Mouse (Mus musculus) G1E (cell line): ENCODE results near the gene Plekhd1.

Experiments used
- CTCF ChIP-seq: IDR thresholded peaks from 2 replicates; pipeline ENCODE4 v1.5.1; 2012; ENCODE audit warnings: low read depth, low read length, inconsistent platforms, mixed read lengths
- GATA1 ChIP-seq: IDR thresholded peaks from 2 replicates; pipeline ENCODE4 v1.6.1; 2012; ENCODE audit warnings: borderline replicate concordance, low read length, inconsistent platforms, mixed read lengths
- GATA2 ChIP-seq: IDR thresholded peaks from 2 replicates; pipeline ENCODE4 v1.6.1; 2012; ENCODE audit warnings: low read depth, low read length, inconsistent platforms, borderline replicate concordance
- POLR2AphosphoS5 ChIP-seq: IDR thresholded peaks from 2 replicates; pipeline ENCODE4 v1.6.1; 2012; ENCODE audit warnings: low read depth, low read length, inconsistent platforms; ENCODE audit not compliant: insufficient replicate concordance
- TAL1 ChIP-seq: conservative IDR thresholded peaks from 2 replicates; pipeline ENCODE4 v1.6.1; 2012; ENCODE audit warnings: low read depth, low read length, inconsistent platforms, mixed read lengths

- TF ChIP-seq CTCF (no peak), GATA1 (no peak), TAL1 (no peak), POLR2AphosphoS5 (no peak), GATA2 (no peak)
Measured at GRCm38 (mm10) chr12:80646377-80646776, 46.0 kb upstream of the Plekhd1 start.
